Mouse (Mus musculus): ENCODE results near the gene Rpl24. TPM values are rescaled to one million over a fixed set of nuclear protein-coding genes. Genes with fewer than 3 reads are reported as not detected.
A peak's percentile ranks its signal among the peaks of the same experiment; 100 is the strongest.
"Not testable (repeated sequence)": the region's sequence is repeated elsewhere in the genome, so short reads cannot be mapped to it uniquely, and the experiment has no call there.

Rpl24 gene
- total RNA-seq, 2 experiments from 2014 or later = 585 to 675 TPM

- intact Hi-C loops (cut with DNase I) = loop anchor here (1.0 to 5.0 kb wide), 2 partner anchors 113 to 181 kb away; no protein-coding TSS in a partner anchor
- H3K4me3 ChIP-seq = peak overlapping the region; percentile 68
Measured at GRCm38 (mm10) chr16:55950946-55951678, 15.0 kb upstream of the Rpl24 start.

GRCm38 (mm10) chr16:55951679-55952327 lies 14.3 kb upstream of the Rpl24 start:
- H3K4me3 ChIP-seq = no peak overlapping the region
- DNase-seq = no peak
- H3K27ac ChIP-seq = no peak overlapping the region; the same call in 1 of the 2 replicates
- intact Hi-C loops (cut with DNase I) = loop anchor here (1.0 to 5.0 kb wide), 2 partner anchors 112 to 180 kb away; no protein-coding TSS in a partner anchor
- no peak for TF ChIP-seq CTCF (IDR thresholded peaks at IDR 0.05)

More at GRCm38 (mm10) chr16:55950946-55951678, 15.0 kb upstream of the Rpl24 start:
- peak overlapping the region; percentile 63 for H3K27ac ChIP-seq
- DNase-seq = peak; percentile 63
- peak; percentile 85 for TF ChIP-seq CTCF (IDR thresholded peaks at IDR 0.05)

- Histone ChIP-seq H3K4me3 (no peak overlapping the region), H3K27ac (no peak overlapping the region)
- intact Hi-C loops (cut with DNase I) = loop anchor here (5.0 kb wide), 1 partner anchor 180 kb away; no protein-coding TSS in a partner anchor
- DNase-seq = no peak
- TF ChIP-seq CTCF (IDR thresholded peaks at IDR 0.05) = no peak
Measured at GRCm38 (mm10) chr16:55952771-55953170, 13.3 kb upstream of the Rpl24 start.

- H3K4me3 ChIP-seq, H3K27ac ChIP-seq, DNase-seq: not testable (repeated sequence)
- intact Hi-C loops (cut with DNase I) = loop anchor here (5.0 kb wide), 1 partner anchor 178 kb away; no protein-coding TSS in a partner anchor
Measured at GRCm38 (mm10) chr16:55954196-55954595, 11.9 kb upstream of the Rpl24 start.

GRCm38 (mm10) chr16:55963068-55963467 lies 3.0 kb upstream of the Rpl24 start:
- intact Hi-C loops (cut with DNase I); DNase-seq: not testable (repeated sequence)

GRCm38 (mm10) chr16:55964126-55964949 lies 1.7 kb upstream of the Rpl24 start:
- intact Hi-C loops (cut with DNase I) = loop anchor here (2.0 kb wide), 1 partner anchor 100 kb away; no protein-coding TSS in a partner anchor
- DNase-seq = peak; percentile 45

More at GRCm38 (mm10) chr16:55963068-55963467, 3.0 kb upstream of the Rpl24 start:
- H3K4me3 ChIP-seq, H3K27ac ChIP-seq: not testable (repeated sequence)

GRCm38 (mm10) chr16:55967221-55967620 lies 1.1 kb downstream of the Rpl24 start:
- no peak for DNase-seq
- intact Hi-C loops (cut with DNase I) = no loop called here
- no peak for TF ChIP-seq CTCF (IDR thresholded peaks at IDR 0.05)
- H3K27ac ChIP-seq = peak overlapping the region; percentile 91
- H3K4me3 ChIP-seq = peak overlapping the region; percentile 83

More at GRCm38 (mm10) chr16:55964126-55964949, 1.7 kb upstream of the Rpl24 start:
- Histone ChIP-seq H3K27ac (no peak overlapping the region; the same call in 1 of the 2 replicates), H3K4me3 (no peak overlapping the region)
- peak; percentile 66 for TF ChIP-seq CTCF (IDR thresholded peaks at IDR 0.05)

GRCm38 (mm10) chr16:55969147-55969546 lies 3.1 kb downstream of the Rpl24 start:
- intact Hi-C loops (cut with DNase I) = no loop called here
- peak; percentile 53 for DNase-seq

GRCm38 (mm10) chr16:55970416-55970815 lies 4.3 kb downstream of the Rpl24 start:
- no peak overlapping the region for H3K27ac ChIP-seq
- TF ChIP-seq CTCF (IDR thresholded peaks at IDR 0.05) = no peak
- no peak overlapping the region for H3K4me3 ChIP-seq
- intact Hi-C loops (cut with DNase I) = loop anchor here (5.0 kb wide), 1 partner anchor 107 kb away; no protein-coding TSS in a partner anchor
- no peak for DNase-seq

More at GRCm38 (mm10) chr16:55969147-55969546, 3.1 kb downstream of the Rpl24 start:
- H3K27ac ChIP-seq = peak overlapping the region; percentile 35; the same call in 1 of the 2 replicates
- 0 out of 2 replicates have a peak overlapping the region, but pooled peaks have one; percentile 4 for H3K4me3 ChIP-seq
- peak; percentile 74 for TF ChIP-seq CTCF (IDR thresholded peaks at IDR 0.05)

GRCm38 (mm10) chr16:55971735-55972615 lies 5.9 kb downstream of the Rpl24 start:
- no peak overlapping the region; the same call in 1 of the 2 replicates for H3K4me3 ChIP-seq
- H3K27ac ChIP-seq = no peak overlapping the region
- DNase-seq = no peak
- intact Hi-C loops (cut with DNase I) = loop anchor here (5.0 kb wide), 1 partner anchor 105 kb away; no protein-coding TSS in a partner anchor
- no peak for TF ChIP-seq CTCF (IDR thresholded peaks at IDR 0.05)

- DNase-seq = no peak
- TF ChIP-seq CTCF (IDR thresholded peaks at IDR 0.05) = no peak
- Histone ChIP-seq H3K27ac (peak overlapping the region; percentile 96), H3K4me3 (peak overlapping the region; percentile 93)
- intact Hi-C loops (cut with DNase I) = loop anchor here (5.0 kb wide), 1 partner anchor 105 kb away; no protein-coding TSS in a partner anchor
Measured at GRCm38 (mm10) chr16:55972626-55973201, 6.6 kb downstream of the Rpl24 start.

All from gastrocnemius, adult 2 months (tissue).